Mouse (Mus musculus): ENCODE measurements around the gene Pwp2. TPM values are rescaled to one million over a fixed set of nuclear protein-coding genes. Genes with fewer than 3 reads are reported as not detected.
"Not testable (repeated sequence)": the region's sequence is repeated elsewhere in the genome, so short reads cannot be mapped to it uniquely, and the experiment has no call there.

Gene Pwp2
- total RNA-seq, 2 experiments from 2014 or later: 20.8 to 21.3 TPM

GRCm38 (mm10) chr10:78140251-78140600 is 44.7 kb downstream of the Pwp2 start:
- no peak for DNase-seq

GRCm38 (mm10) chr10:78139572-78140250 is 45.2 kb downstream of the Pwp2 start:
- DNase-seq: no peak

- no peak for DNase-seq
These were observed 46.0 kb downstream of the Pwp2 start for GRCm38 (mm10) chr10:78138812-78139523.

GRCm38 (mm10) chr10:78137191-78137590 is 47.8 kb downstream of the Pwp2 start:
- DNase-seq: no peak

- DNase-seq: no peak
These were observed 49.0 kb downstream of the Pwp2 start for GRCm38 (mm10) chr10:78135947-78136346.

- DNase-seq: no peak
These were observed 49.8 kb downstream of the Pwp2 start for GRCm38 (mm10) chr10:78134975-78135798.

GRCm38 (mm10) chr10:78134400-78134799 is 50.5 kb downstream of the Pwp2 start:
- no peak for DNase-seq

GRCm38 (mm10) chr10:78129998-78130397 is 55.0 kb downstream of the Pwp2 start:
- no peak for DNase-seq

- DNase-seq: no peak
These were observed 55.5 kb downstream of the Pwp2 start for GRCm38 (mm10) chr10:78129423-78129822.

- DNase-seq: no peak
These were observed 56.3 kb downstream of the Pwp2 start for GRCm38 (mm10) chr10:78128647-78129046.

GRCm38 (mm10) chr10:78127931-78128330 is 57.0 kb downstream of the Pwp2 start:
- no peak for DNase-seq

GRCm38 (mm10) chr10:78127046-78127870 is 57.7 kb downstream of the Pwp2 start:
- no peak for DNase-seq

- DNase-seq: no peak
These were observed 58.6 kb downstream of the Pwp2 start for GRCm38 (mm10) chr10:78126311-78126710.

GRCm38 (mm10) chr10:78125061-78125460 is 59.9 kb downstream of the Pwp2 start:
- DNase-seq: not testable (repeated sequence)

GRCm38 (mm10) chr10:78124137-78124536 is 60.8 kb downstream of the Pwp2 start:
- not testable (repeated sequence) for DNase-seq

Other genes starting within 250 kb of the Pwp2 start
- gene Trpm2, start 214.6 kb downstream of the Pwp2 start, total RNA-seq (2021): 10 to 100 TPM; 30.3 to 40.0 TPM
- gene 1810043G02Rik, start 206.6 kb downstream of the Pwp2 start, total RNA-seq (2021): 10 to 100 TPM; 34.6 to 37.4 TPM
- 100 to 1,000 TPM; 201 to 209 TPM for gene Pfkl, start 175.1 kb downstream of the Pwp2 start, total RNA-seq (2021)
- gene Dnmt3l, start 143.2 kb downstream of the Pwp2 start, total RNA-seq (2021): under 1 TPM in 1 of 2 experiments, not detected in 1; 0.65 TPM
- gene Aire, start 141.5 kb downstream of the Pwp2 start, total RNA-seq (2021): under 1 TPM; 0.28 to 0.77 TPM
- 1 to 10 TPM; 8.0 to 8.4 TPM for gene Icosl, start 115.8 kb downstream of the Pwp2 start, total RNA-seq (2021)
- 100 to 1,000 TPM; 120 to 129 TPM for gene D10Jhu81e, start 15.4 kb downstream of the Pwp2 start, total RNA-seq (2021)
- 10 to 100 TPM; 75.6 to 79.0 TPM for gene Trappc10, start 59.5 kb upstream of the Pwp2 start, total RNA-seq (2021)
- 100 to 1,000 TPM; 207 to 225 TPM for gene Agpat3, start 167.3 kb upstream of the Pwp2 start, total RNA-seq (2021)
- gene Rrp1, start 227.9 kb upstream of the Pwp2 start, total RNA-seq (2021): 100 to 1,000 TPM; 337 to 355 TPM
- gene Cstb, start 240.5 kb upstream of the Pwp2 start, total RNA-seq (2021): 10 to 100 TPM; 33.5 to 35.0 TPM

Measured in layer of hippocampus, postnatal 36 days (tissue).